Mouse (Mus musculus): ENCODE data around the gene Tnip3. TPM values are rescaled to one million over a fixed set of nuclear protein-coding genes. Genes with fewer than 3 reads are reported as not detected.
A peak's percentile ranks its signal among the peaks of the same experiment; 100 is the strongest.

Gene Tnip3
- polyA plus RNA-seq, 1 experiment: not detected

DNA sequence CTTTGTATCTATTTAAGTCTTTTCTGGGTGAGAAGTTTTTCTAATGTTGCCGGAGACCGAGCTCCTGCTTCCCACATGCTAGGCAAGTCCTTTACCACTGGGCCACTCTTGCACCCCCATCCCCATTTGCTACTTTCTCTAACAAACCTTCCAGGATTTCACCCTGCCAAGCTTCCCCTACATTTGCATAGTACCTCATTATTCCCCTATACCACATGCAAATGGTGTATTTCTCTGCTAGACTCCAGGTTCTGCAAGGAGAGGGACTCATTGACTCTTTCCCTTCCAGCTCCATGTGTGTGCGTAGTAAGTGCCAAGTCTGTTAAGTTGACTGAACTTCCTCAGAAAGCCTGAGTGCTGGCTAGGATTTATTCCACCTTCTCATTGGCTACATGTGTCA lies 141.2 kb downstream of the Tnip3 start:
- no peak overlapping the region for H3K4me3 ChIP-seq (ENCODE audit: low read depth, low read length)
- no peak overlapping the region for H3K9ac ChIP-seq (ENCODE audit: low read depth, poor library complexity, severe bottlenecking)
- no peaks in the 10 kb centered on the region for H3K4me1 ChIP-seq (ENCODE audit: control insufficient read depth, insufficient read depth, low read length)
- H3K9me3 ChIP-seq (replicated peaks; ENCODE audit: control insufficient read depth, insufficient read depth, low read length, poor library complexity, severe bottlenecking): no peaks in the 10 kb centered on the region
- no peak overlapping the region for H3K27ac ChIP-seq (ENCODE audit: insufficient read depth, low read length)
- H3K27me3 ChIP-seq (ENCODE audit: control insufficient read depth, insufficient read depth, low read length, poor library complexity, severe bottlenecking): no peaks in the 10 kb centered on the region
- H3K36me3 ChIP-seq (ENCODE audit: control insufficient read depth, insufficient read depth, low read length, poor library complexity, severe bottlenecking): no peaks in the 10 kb centered on the region
- TF ChIP-seq EP300 (IDR thresholded peaks at IDR 0.05; ENCODE audit: insufficient read depth, low read depth, low read length) (no peak), POLR2A (IDR thresholded peaks at IDR 0.05; ENCODE audit: insufficient read depth, low read length) (no peak), CTCF (IDR thresholded peaks at IDR 0.05; ENCODE audit: low read depth, low read length) (no peak)

- H3K4me3 ChIP-seq (ENCODE audit: low read depth, low read length): no peak overlapping the region
- no peak for TF ChIP-seq POLR2A (IDR thresholded peaks at IDR 0.05; ENCODE audit: insufficient read depth, low read length)
- TF ChIP-seq CTCF (IDR thresholded peaks at IDR 0.05; ENCODE audit: low read depth, low read length): no peak
- TF ChIP-seq EP300 (IDR thresholded peaks at IDR 0.05; ENCODE audit: insufficient read depth, low read depth, low read length): no peak
Observed at GRCm38 (mm10) chr6:65669971-65670370, 144.9 kb downstream of the Tnip3 start.

GRCm38 (mm10) chr6:65670981-65671411 lies 145.9 kb downstream of the Tnip3 start:
- peak overlapping the region; percentile 73 for H3K4me3 ChIP-seq (ENCODE audit: low read depth, low read length)
- H3K27me3 ChIP-seq (ENCODE audit: control insufficient read depth, insufficient read depth, low read length, poor library complexity, severe bottlenecking): peaks cover 16% of the 10 kb centered on the region
- H3K36me3 ChIP-seq (ENCODE audit: control insufficient read depth, insufficient read depth, low read length, poor library complexity, severe bottlenecking): no peaks in the 10 kb centered on the region
- H3K9me3 ChIP-seq (replicated peaks; ENCODE audit: control insufficient read depth, insufficient read depth, low read length, poor library complexity, severe bottlenecking): no peaks in the 10 kb centered on the region
- TF ChIP-seq CTCF (IDR thresholded peaks at IDR 0.05; ENCODE audit: low read depth, low read length): no peak
- no peak for TF ChIP-seq POLR2A (IDR thresholded peaks at IDR 0.05; ENCODE audit: insufficient read depth, low read length)
- TF ChIP-seq EP300 (IDR thresholded peaks at IDR 0.05; ENCODE audit: insufficient read depth, low read depth, low read length): no peak
- H3K4me1 ChIP-seq (ENCODE audit: control insufficient read depth, insufficient read depth, low read length): no peaks in the 10 kb centered on the region
- H3K27ac ChIP-seq (ENCODE audit: insufficient read depth, low read length): no peak overlapping the region
- no peak overlapping the region; the same call in 1 of the 2 replicates for H3K9ac ChIP-seq (ENCODE audit: low read depth, poor library complexity, severe bottlenecking)

More at GRCm38 (mm10) chr6:65669971-65670370, 144.9 kb downstream of the Tnip3 start:
- no peak overlapping the region for H3K9ac ChIP-seq (ENCODE audit: low read depth, poor library complexity, severe bottlenecking)
- H3K27ac ChIP-seq (ENCODE audit: insufficient read depth, low read length): no peak overlapping the region
- H3K9me3 ChIP-seq (replicated peaks; ENCODE audit: control insufficient read depth, insufficient read depth, low read length, poor library complexity, severe bottlenecking): no peaks in the 10 kb centered on the region
- peaks cover 16% of the 10 kb centered on the region; the same call in 1 of the 2 replicates for H3K27me3 ChIP-seq (ENCODE audit: control insufficient read depth, insufficient read depth, low read length, poor library complexity, severe bottlenecking)
- H3K4me1 ChIP-seq (ENCODE audit: control insufficient read depth, insufficient read depth, low read length): no peaks in the 10 kb centered on the region
- no peaks in the 10 kb centered on the region for H3K36me3 ChIP-seq (ENCODE audit: control insufficient read depth, insufficient read depth, low read length, poor library complexity, severe bottlenecking)

DNA sequence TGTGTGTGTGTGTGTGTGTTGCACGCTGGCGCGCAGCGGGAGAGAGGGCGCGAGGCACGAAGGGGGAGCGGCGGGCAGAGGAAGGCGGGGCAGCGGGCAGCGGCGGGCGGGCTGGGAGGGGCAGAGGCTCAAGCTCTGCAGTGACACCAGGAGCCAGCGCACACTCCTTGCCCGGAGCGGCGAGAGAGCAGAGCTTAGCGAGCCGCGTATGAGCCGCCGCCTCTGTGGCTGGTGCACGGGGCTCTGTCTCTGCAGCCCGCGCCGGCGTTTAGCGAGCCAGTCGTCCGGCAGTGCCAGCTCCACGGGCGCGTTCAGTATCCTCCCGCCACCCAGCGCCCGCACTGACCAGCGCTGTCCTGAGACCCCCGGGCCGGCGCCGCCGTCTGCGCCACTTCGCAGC lies 146.3 kb downstream of the Tnip3 start, which contains the start of gene Ndnf:
Gene Ndnf (plus strand): TSS at position 140 of the 400 bp plus-strand sequence.
- Histone ChIP-seq H3K36me3 (ENCODE audit: control insufficient read depth, insufficient read depth, low read length, poor library complexity, severe bottlenecking) (no peaks in the 10 kb centered on the region), H3K27ac (ENCODE audit: insufficient read depth, low read length) (no peak within 1 kb of the TSS), H3K4me1 (ENCODE audit: control insufficient read depth, insufficient read depth, low read length) (no peaks in the 10 kb centered on the region), H3K27me3 (ENCODE audit: control insufficient read depth, insufficient read depth, low read length, poor library complexity, severe bottlenecking) (peaks cover 16% of the 10 kb centered on the region), H3K9ac (ENCODE audit: low read depth, poor library complexity, severe bottlenecking) (peak within 1 kb of the TSS; percentile 31; the same call in 1 of the 2 replicates), H3K9me3 (replicated peaks; ENCODE audit: control insufficient read depth, insufficient read depth, low read length, poor library complexity, severe bottlenecking) (no peaks in the 10 kb centered on the region), H3K4me3 (ENCODE audit: low read depth, low read length) (peak within 1 kb of the TSS; percentile 73)
- TF ChIP-seq EP300 (IDR thresholded peaks at IDR 0.05; ENCODE audit: insufficient read depth, low read depth, low read length): no peak
- TF ChIP-seq CTCF (IDR thresholded peaks at IDR 0.05; ENCODE audit: low read depth, low read length): no peak
- no peak for TF ChIP-seq POLR2A (IDR thresholded peaks at IDR 0.05; ENCODE audit: insufficient read depth, low read length)

GRCm38 (mm10) chr6:65672131-65673031 lies 147.3 kb downstream of the Tnip3 start:
- no peak for TF ChIP-seq EP300 (IDR thresholded peaks at IDR 0.05; ENCODE audit: insufficient read depth, low read depth, low read length)
- TF ChIP-seq POLR2A (IDR thresholded peaks at IDR 0.05; ENCODE audit: insufficient read depth, low read length): no peak
- TF ChIP-seq CTCF (IDR thresholded peaks at IDR 0.05; ENCODE audit: low read depth, low read length): no peak
- Histone ChIP-seq H3K4me3 (ENCODE audit: low read depth, low read length) (peak overlapping the region; percentile 73), H3K9ac (ENCODE audit: low read depth, poor library complexity, severe bottlenecking) (peak overlapping the region; percentile 31; the same call in 1 of the 2 replicates), H3K27ac (ENCODE audit: insufficient read depth, low read length) (no peak overlapping the region), H3K9me3 (replicated peaks; ENCODE audit: control insufficient read depth, insufficient read depth, low read length, poor library complexity, severe bottlenecking) (no peaks in the 10 kb centered on the region), H3K36me3 (ENCODE audit: control insufficient read depth, insufficient read depth, low read length, poor library complexity, severe bottlenecking) (no peaks in the 10 kb centered on the region), H3K4me1 (ENCODE audit: control insufficient read depth, insufficient read depth, low read length) (no peaks in the 10 kb centered on the region), H3K27me3 (ENCODE audit: control insufficient read depth, insufficient read depth, low read length, poor library complexity, severe bottlenecking) (peaks cover 16% of the 10 kb centered on the region)

Other genes with a start within 250 kb of the Tnip3 start
- gene C130060K24Rik, start 144.2 kb upstream of the Tnip3 start, polyA plus RNA-seq (2011; ENCODE audit: insufficient read depth, insufficient read length, low read depth, missing spikeins): not detected in 2 replicates
- 0.43 TPM in 1 of 2 replicates, not detected in the other for gene Ndnf, start 146.3 kb downstream of the Tnip3 start, polyA plus RNA-seq (2011; ENCODE audit: insufficient read depth, insufficient read length, low read depth, missing spikeins)